Mouse (Mus musculus) heart, adult 10 weeks (tissue): Measurements from ENCODE around the gene Akr1c20. TPM values are rescaled to one million over a fixed set of nuclear protein-coding genes. Genes with fewer than 3 reads are reported as not detected.

ENCODE experiments used
- polyA plus RNA-seq: library from polyadenylated mRNA; stranded (reverse); fragments of 350-450 nt; fragmentation: Illumina TruSeq; extraction: RNeasy Lipid Tissue Mini Kit (QIAGEN cat#74804); gene quantifications from one replicate; pipeline ENCODE4 v1.2.3, GENCODE M21; 2014; ENCODE audit warnings: low read depth, low replicate concordance

Gene Akr1c20
- polyA plus RNA-seq = not detected

GRCm38 (mm10) chr13:4523201-4523838 lies at the start of gene Akr1c20:
TSS of gene Akr1c20 (minus strand) at chr13:4523345.

Other genes starting within 250 kb of the Akr1c20 start
- gene Akr1c12, start 243.9 kb downstream of the Akr1c20 start, polyA plus RNA-seq = 0.68 TPM
- gene Akr1c6, start 89.0 kb downstream of the Akr1c20 start, polyA plus RNA-seq = 1.7 TPM
- not detected for gene Akr1c21, start 50.7 kb upstream of the Akr1c20 start, polyA plus RNA-seq
- 37.4 TPM for gene Akr1e1, start 85.8 kb upstream of the Akr1c20 start, polyA plus RNA-seq